Mouse (Mus musculus): ENCODE data around the gene Fbxo24.

DNA sequence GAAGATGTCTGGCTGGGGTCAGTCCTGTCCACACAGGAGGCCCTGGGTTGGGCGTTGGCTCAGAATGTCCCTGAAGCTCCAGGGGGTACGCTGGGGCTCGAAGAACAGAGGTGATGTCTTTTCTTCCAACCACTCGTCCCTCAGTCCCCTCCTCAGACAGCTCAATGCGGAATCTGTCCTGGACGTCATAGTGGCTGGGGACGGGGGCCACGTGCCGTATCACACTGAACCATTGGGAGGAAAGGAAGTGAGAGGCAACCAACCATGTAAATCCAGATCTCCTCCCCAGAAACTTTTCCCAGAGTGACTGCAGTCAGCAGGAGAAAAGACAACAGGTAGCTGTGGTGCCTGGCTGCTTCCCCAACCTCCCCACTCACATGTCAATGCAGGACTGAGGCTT, 29.2 kb downstream of the Fbxo24 start:
- no peak for TF ChIP-seq CTCF (IDR thresholded peaks at IDR 0.05; ENCODE audit: low read depth, low read length)
- no peak for TF ChIP-seq POLR2A (IDR thresholded peaks at IDR 0.05; ENCODE audit: extremely low read depth, insufficient read depth, low read length)
